In the genomic region with DNA sequence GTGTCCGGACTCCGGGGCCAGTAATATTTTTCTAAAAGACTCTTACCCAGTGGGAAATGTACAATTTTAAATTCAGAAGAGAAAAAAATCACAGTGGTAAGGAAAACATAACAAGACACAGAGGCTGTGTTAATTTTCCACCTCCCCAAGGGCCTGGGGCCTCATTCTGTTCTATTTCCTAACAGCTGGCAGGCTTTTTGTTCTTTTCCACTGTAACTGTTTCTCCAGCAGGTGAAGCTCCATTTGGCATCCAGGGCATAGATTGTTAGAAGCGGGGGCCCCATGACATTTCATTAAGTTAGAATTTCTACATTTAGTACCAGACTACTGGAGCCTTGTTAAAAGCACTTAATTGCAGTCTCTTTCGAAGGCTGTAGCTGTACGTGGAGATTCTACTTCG, we compare ENCODE assay signal across 19 mouse cellular contexts.
"Had no signal": no experiment of that assay in that cellular context is flagged by ENCODE, and none has a peak within 500 bp of the region (broad histone marks: within the 10 kb centered on the region; RNA-seq: fewer than 3 reads in every experiment).

No protein-coding gene starts in this region.

- H3K4me3 ChIP-seq: limb, embryonic 12.5 days; limb, embryonic 15.5 days; lung, embryonic 15.5 days; megakaryocyte, embryonic 14.5 days; midbrain, embryonic 15.5 days; neural tube, embryonic 12.5 days had no signal

- H3K27ac ChIP-seq: limb, embryonic 12.5 days; limb, embryonic 15.5 days; liver, embryonic 14.5 days; lung, embryonic 15.5 days; midbrain, embryonic 15.5 days; neural tube, embryonic 12.5 days had no signal

- H3K4me1 ChIP-seq: limb, embryonic 12.5 days; limb, embryonic 15.5 days; lung, embryonic 15.5 days; megakaryocyte, embryonic 14.5 days; midbrain, embryonic 15.5 days; neural tube, embryonic 12.5 days had no signal

- H3K9ac ChIP-seq: limb, embryonic 12.5 days; limb, embryonic 15.5 days; liver, embryonic 14.5 days; liver, postnatal 0 days; lung, embryonic 15.5 days; midbrain, embryonic 15.5 days; neural tube, embryonic 12.5 days had no signal

- DNase-seq: kidney, adult 9 months; kidney, postnatal 14 days; kidney, postnatal 4 days; left cerebral cortex, postnatal 4 days; liver, postnatal 0 days; lung, postnatal 10 days; lung, postnatal 36 days; retina, postnatal 1 day; thymus, adult 18-20 months; thymus, postnatal 36 days had no signal

- H3K4me2 ChIP-seq: limb, embryonic 12.5 days; limb, embryonic 15.5 days; liver, embryonic 11.5 days; lung, embryonic 15.5 days; midbrain, embryonic 11.5 days; midbrain, embryonic 15.5 days; neural tube, embryonic 12.5 days had no signal

- H3K27me3 ChIP-seq: limb, embryonic 12.5 days; limb, embryonic 15.5 days; lung, embryonic 15.5 days; megakaryocyte, embryonic 14.5 days; midbrain, embryonic 15.5 days; neural tube, embryonic 12.5 days had no signal

- H3K36me3 ChIP-seq: limb, embryonic 12.5 days; limb, embryonic 15.5 days; lung, embryonic 15.5 days; midbrain, embryonic 15.5 days; neural tube, embryonic 12.5 days had no signal

- ATAC-seq: liver, postnatal 0 days; midbrain, embryonic 15.5 days had no signal

- H3K9me3 ChIP-seq: limb, embryonic 12.5 days; limb, embryonic 15.5 days; lung, embryonic 15.5 days; megakaryocyte, embryonic 14.5 days; midbrain, embryonic 15.5 days; neural tube, embryonic 12.5 days had no signal
